Mouse (Mus musculus) E14TG2a.4 (cell line): ENCODE data around the gene Rnf26.

Source experiments
- CTCF ChIP-seq: conservative IDR thresholded peaks from 2 replicates; pipeline ENCODE4 v1.5.1; 2014; ENCODE audit warnings: low read length
- NANOG ChIP-seq: IDR thresholded peaks from 2 replicates; pipeline ENCODE4 v1.6.1; 2014; ENCODE audit warnings: borderline replicate concordance, low read length, mixed read lengths
- POU5F1 ChIP-seq: IDR thresholded peaks from 2 replicates; pipeline ENCODE4 v1.6.1; 2014; ENCODE audit warnings: low read length, borderline replicate concordance

- TF ChIP-seq CTCF: peak; percentile 32
- no peak for TF ChIP-seq POU5F1
- TF ChIP-seq NANOG: no peak
Observed at GRCm38 (mm10) chr9:44065177-44065576, 48.1 kb downstream of the Rnf26 start.
